Mouse (Mus musculus): Measurements from ENCODE around the gene Rtca. TPM values are rescaled to one million over a fixed set of nuclear protein-coding genes. Genes with fewer than 3 reads are reported as not detected.
A peak's percentile ranks its signal among the peaks of the same experiment; 100 is the strongest.

Gene Rtca
- polyA plus RNA-seq, 1 experiment from 2014 or later, result 110 TPM

DNA sequence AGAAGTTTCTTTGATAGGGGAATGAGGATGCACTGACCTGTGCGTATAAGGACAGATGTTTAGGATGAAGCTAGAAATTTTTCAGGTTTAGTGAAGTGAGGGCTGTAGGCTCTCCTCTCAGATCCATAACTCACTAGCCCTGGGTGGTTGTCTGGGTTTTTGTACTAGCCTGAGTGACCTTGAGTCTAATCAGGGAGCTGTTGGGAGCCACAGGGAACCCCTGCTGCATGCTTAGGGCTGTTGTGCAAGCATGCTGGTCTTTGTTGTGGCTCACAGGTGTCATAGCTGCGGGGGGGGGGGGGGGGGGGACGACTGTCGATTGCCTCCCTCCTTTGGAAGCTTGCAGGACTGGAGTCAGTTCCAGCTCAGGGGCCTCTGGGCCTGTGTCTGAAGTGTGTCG, 21.7 kb upstream of the Rtca start:
- no peak for DNase-seq (ENCODE audit: low spot score)
- H3K36me3 ChIP-seq (replicated peaks; ENCODE audit: control insufficient read depth, insufficient read depth, low read depth, low read length), result no peaks in the 10 kb centered on the region
- ATAC-seq (replicated peaks; ENCODE audit: insufficient number of reproducible peaks, low FRiP score, low TSS enrichment, low read depth), result no peak
- WGBS, result 79% methylated on average over 2 of the region's 5 CpGs
- H3K4me1 ChIP-seq (ENCODE audit: control insufficient read depth, insufficient read depth, low read length), result no peaks in the 10 kb centered on the region
- no peak overlapping the region for H3K27ac ChIP-seq (replicated peaks; ENCODE audit: low read depth, low read length)
- no peak overlapping the region for H3K4me3 ChIP-seq (ENCODE audit: low read depth, low read length)
- H3K9ac ChIP-seq (replicated peaks; ENCODE audit: low read length), result no peak overlapping the region
- no peaks in the 10 kb centered on the region for H3K9me3 ChIP-seq (replicated peaks; ENCODE audit: control insufficient read depth, low read length)
- H3K4me2 ChIP-seq (ENCODE audit: low read depth, low read length), result no peak overlapping the region
- H3K27me3 ChIP-seq (ENCODE audit: control insufficient read depth, insufficient read depth, low read length), result no peaks in the 10 kb centered on the region

DNA sequence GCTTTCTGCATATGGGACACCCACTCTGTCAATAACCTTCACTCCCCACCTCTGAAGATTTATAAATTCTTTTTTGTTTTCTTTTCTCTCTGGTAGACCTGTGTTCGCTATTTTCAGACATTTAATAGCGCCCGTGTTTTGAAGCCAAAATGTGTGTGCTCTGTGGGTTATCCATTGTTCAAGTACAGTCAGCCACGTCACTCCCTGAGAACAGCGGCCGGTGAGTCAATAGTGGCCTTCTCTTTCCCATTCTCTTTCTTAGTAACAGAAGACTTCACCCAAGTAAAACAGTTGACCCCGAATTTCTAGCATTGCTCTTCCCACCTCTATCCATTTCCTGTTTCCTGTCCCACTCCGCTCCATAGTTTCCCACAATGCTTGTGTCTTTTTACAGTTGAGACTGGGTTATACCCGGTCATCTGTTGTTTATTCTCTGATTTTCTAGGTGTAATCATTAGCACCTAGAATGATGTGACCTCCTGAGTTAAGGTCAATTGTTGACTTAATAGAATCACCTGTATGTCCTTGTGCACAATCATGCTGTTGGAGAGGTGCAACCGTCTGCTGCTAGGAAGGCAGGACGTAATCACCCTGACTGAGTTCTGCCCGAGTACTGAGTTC, 12.2 kb upstream of the Rtca start:
- H3K4me3 ChIP-seq (ENCODE audit: low read depth, low read length), result no peak overlapping the region
- 89% methylated on average over 12 of the region's 12 CpGs for WGBS
- H3K36me3 ChIP-seq (replicated peaks; ENCODE audit: control insufficient read depth, insufficient read depth, low read depth, low read length), result no peaks in the 10 kb centered on the region
- H3K27ac ChIP-seq (replicated peaks; ENCODE audit: low read depth, low read length), result no peak overlapping the region
- H3K9ac ChIP-seq (replicated peaks; ENCODE audit: low read length), result no peak overlapping the region
- H3K4me2 ChIP-seq (ENCODE audit: low read depth, low read length), result no peak overlapping the region
- H3K4me1 ChIP-seq (ENCODE audit: control insufficient read depth, insufficient read depth, low read length), result no peaks in the 10 kb centered on the region
- no peak for ATAC-seq (replicated peaks; ENCODE audit: insufficient number of reproducible peaks, low FRiP score, low TSS enrichment, low read depth)
- H3K27me3 ChIP-seq (ENCODE audit: control insufficient read depth, insufficient read depth, low read length), result no peaks in the 10 kb centered on the region
- H3K9me3 ChIP-seq (replicated peaks; ENCODE audit: control insufficient read depth, low read length), result no peaks in the 10 kb centered on the region
- no peak for DNase-seq (ENCODE audit: low spot score)

DNA sequence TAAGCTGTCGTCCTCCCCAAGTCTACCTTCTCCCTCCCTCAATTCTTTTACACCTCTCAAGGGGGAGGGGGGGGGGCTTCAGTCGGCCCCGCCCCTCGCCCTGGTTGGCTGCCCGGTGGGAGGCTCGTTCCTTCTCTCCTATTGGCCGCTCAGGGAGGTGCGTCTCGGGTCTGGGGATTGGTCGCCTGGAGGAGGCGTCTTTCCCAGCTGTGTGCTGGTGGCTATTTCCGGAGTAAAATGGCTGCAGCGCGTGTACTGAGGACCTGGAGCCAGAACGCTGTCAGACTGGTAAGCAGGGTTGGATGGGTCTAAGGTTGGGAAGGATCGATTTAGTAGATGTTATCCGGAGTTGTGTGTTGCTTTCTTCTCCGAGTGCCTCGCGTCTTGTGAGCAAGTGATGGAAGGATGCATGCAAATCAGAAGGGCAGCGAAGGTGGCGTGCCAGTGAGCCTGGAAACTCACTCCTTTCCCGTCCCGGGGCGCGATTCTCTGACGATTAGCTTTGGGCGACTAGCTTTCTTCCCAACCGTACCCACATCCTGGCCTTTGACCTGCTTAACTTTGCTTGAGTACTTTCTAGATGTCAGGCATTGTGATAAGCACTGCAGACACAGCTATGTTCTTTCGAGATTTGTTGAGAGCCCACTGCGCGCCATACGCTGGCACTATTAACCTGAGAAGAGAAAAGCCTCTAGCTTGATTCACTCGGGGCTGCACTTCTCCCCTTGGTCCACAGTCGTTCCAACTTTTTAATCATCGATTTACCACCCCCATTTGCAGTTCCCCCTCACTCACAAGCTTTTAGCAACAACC, 5.1 kb upstream of the Rtca start, which contains the start of gene Dbt:
Gene Dbt, plus strand, starts transcription at position 167 of the 813 bp plus-strand sequence.
- WGBS, result under 1% methylated on average over 36 of the region's 36 CpGs
- ATAC-seq (replicated peaks; ENCODE audit: insufficient number of reproducible peaks, low FRiP score, low TSS enrichment, low read depth) (peak; percentile 93), DNase-seq (ENCODE audit: low spot score) (peak; percentile 93)
- H3K36me3 ChIP-seq (replicated peaks; ENCODE audit: control insufficient read depth, insufficient read depth, low read depth, low read length), result no peaks in the 10 kb centered on the region
- peak within 1 kb of the TSS; percentile 60 for H3K4me2 ChIP-seq (ENCODE audit: low read depth, low read length)
- no peaks in the 10 kb centered on the region for H3K27me3 ChIP-seq (ENCODE audit: control insufficient read depth, insufficient read depth, low read length)
- peak within 1 kb of the TSS; percentile 67 for H3K4me3 ChIP-seq (ENCODE audit: low read depth, low read length)
- H3K9ac ChIP-seq (replicated peaks; ENCODE audit: low read length), result peak within 1 kb of the TSS; percentile 62
- H3K27ac ChIP-seq (replicated peaks; ENCODE audit: low read depth, low read length), result no peak within 1 kb of the TSS
- H3K4me1 ChIP-seq (ENCODE audit: control insufficient read depth, insufficient read depth, low read length), result no peaks in the 10 kb centered on the region; the same call in 1 of the 2 replicates
- H3K9me3 ChIP-seq (replicated peaks; ENCODE audit: control insufficient read depth, low read length), result no peaks in the 10 kb centered on the region

DNA sequence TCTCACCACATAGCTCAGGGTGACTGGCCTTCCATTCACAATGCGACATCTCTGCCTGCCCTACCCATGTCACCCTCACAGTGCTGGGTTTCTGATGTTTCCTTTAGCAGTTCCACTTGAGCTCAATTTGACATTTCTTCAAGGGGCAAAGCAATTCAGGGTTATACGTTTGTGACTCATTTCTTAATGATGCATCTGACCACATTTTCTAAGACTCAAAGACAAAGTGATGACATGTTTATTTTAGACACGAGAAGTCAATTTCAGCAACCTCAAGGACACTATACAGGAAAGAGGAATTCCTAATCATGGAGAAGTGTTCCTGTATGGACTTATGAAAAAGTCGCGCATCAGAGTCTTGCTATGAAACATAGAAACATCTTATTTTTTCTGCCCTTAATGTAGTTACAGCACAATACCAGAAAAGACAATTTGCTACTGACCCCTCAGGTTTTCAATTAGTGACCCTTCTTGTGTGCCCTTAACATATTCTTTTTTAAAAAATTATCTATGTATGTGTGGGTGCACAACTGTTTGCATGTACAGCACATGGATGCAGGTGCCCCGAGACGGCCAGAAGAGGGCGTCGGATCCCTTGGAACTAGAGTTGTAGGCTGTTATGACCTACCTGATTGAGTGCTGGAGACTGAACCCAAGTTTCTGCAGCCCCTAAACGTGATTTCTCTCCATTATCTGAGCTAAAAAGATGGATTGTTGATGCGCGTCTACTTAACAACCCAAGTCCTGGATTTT, 4.3 kb upstream of the Rtca start:
- no peak overlapping the region for H3K9ac ChIP-seq (replicated peaks; ENCODE audit: low read length)
- no peaks in the 10 kb centered on the region for H3K36me3 ChIP-seq (replicated peaks; ENCODE audit: control insufficient read depth, insufficient read depth, low read depth, low read length)
- no peak overlapping the region for H3K27ac ChIP-seq (replicated peaks; ENCODE audit: low read depth, low read length)
- DNase-seq (ENCODE audit: low spot score), result no peak
- no peaks in the 10 kb centered on the region; the same call in 1 of the 2 replicates for H3K4me1 ChIP-seq (ENCODE audit: control insufficient read depth, insufficient read depth, low read length)
- H3K4me3 ChIP-seq (ENCODE audit: low read depth, low read length), result peak overlapping the region; percentile 67
- H3K9me3 ChIP-seq (replicated peaks; ENCODE audit: control insufficient read depth, low read length), result no peaks in the 10 kb centered on the region
- H3K4me2 ChIP-seq (ENCODE audit: low read depth, low read length), result peak overlapping the region; percentile 60
- ATAC-seq (replicated peaks; ENCODE audit: insufficient number of reproducible peaks, low FRiP score, low TSS enrichment, low read depth), result 0 out of 2 replicates have a peak, but pooled peaks have one; percentile 2
- 45% methylated on average over 12 of the region's 12 CpGs for WGBS
- H3K27me3 ChIP-seq (ENCODE audit: control insufficient read depth, insufficient read depth, low read length), result no peaks in the 10 kb centered on the region

DNA sequence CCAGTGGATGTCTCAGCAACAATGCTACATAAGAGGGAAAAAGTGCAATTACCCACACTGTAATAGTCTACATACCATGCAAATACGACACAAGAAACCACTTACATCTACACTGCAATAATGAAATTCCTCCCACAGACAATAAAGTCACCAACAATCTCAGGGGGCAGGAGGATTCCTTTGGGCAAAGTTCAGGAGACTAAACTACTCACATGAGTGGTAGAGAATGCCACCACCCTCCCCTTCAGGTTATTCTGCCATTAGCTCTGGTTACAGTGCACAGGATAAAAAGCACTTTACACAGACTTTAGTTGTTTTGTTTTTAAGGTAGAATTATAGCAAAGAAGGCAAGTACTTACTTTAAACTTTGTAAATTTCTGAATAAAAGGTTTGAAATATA, 12.3 kb downstream of the Rtca start:
- no peak overlapping the region for H3K9ac ChIP-seq (replicated peaks; ENCODE audit: low read length)
- 88% methylated on average over 1 of the region's 1 CpGs for WGBS
- H3K9me3 ChIP-seq (replicated peaks; ENCODE audit: control insufficient read depth, low read length), result no peaks in the 10 kb centered on the region
- ATAC-seq (replicated peaks; ENCODE audit: insufficient number of reproducible peaks, low FRiP score, low TSS enrichment, low read depth) (no peak), DNase-seq (ENCODE audit: low spot score) (no peak)
- no peaks in the 10 kb centered on the region for H3K27me3 ChIP-seq (ENCODE audit: control insufficient read depth, insufficient read depth, low read length)
- no peak overlapping the region for H3K4me2 ChIP-seq (ENCODE audit: low read depth, low read length)
- H3K27ac ChIP-seq (replicated peaks; ENCODE audit: low read depth, low read length), result no peak overlapping the region
- peaks cover 10% of the 10 kb centered on the region for H3K36me3 ChIP-seq (replicated peaks; ENCODE audit: control insufficient read depth, insufficient read depth, low read depth, low read length)
- no peak overlapping the region for H3K4me3 ChIP-seq (ENCODE audit: low read depth, low read length)
- no peaks in the 10 kb centered on the region for H3K4me1 ChIP-seq (ENCODE audit: control insufficient read depth, insufficient read depth, low read length)

DNA sequence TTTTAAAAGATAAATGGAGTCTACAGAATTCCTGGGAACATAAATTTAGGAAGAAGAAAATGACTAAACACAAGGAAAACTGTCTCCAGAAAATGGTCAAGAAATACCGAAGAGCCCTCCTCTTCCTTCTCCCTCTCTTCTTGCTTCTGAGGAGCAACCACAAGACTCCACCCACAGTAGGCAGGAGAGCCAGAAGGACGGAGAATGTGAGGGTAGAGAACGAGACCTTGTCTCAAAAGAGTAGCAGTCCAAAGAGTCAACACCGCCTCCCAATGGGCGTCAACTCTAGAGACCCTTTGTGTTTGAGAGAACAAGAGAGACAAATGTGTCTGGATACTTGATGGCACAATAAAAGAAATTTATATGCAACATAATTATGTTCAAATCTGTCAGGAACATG, 14.3 kb downstream of the Rtca start:
- ATAC-seq (replicated peaks; ENCODE audit: insufficient number of reproducible peaks, low FRiP score, low TSS enrichment, low read depth) (no peak), DNase-seq (ENCODE audit: low spot score) (no peak)
- H3K4me1 ChIP-seq (ENCODE audit: control insufficient read depth, insufficient read depth, low read length), result no peaks in the 10 kb centered on the region
- H3K27ac ChIP-seq (replicated peaks; ENCODE audit: low read depth, low read length), result no peak overlapping the region
- H3K9ac ChIP-seq (replicated peaks; ENCODE audit: low read length), result no peak overlapping the region
- no peak overlapping the region for H3K4me2 ChIP-seq (ENCODE audit: low read depth, low read length)
- WGBS, result 74% methylated on average over 5 of the region's 5 CpGs
- H3K36me3 ChIP-seq (replicated peaks; ENCODE audit: control insufficient read depth, insufficient read depth, low read depth, low read length), result peaks cover 12% of the 10 kb centered on the region
- no peaks in the 10 kb centered on the region for H3K27me3 ChIP-seq (ENCODE audit: control insufficient read depth, insufficient read depth, low read length)
- H3K9me3 ChIP-seq (replicated peaks; ENCODE audit: control insufficient read depth, low read length), result no peaks in the 10 kb centered on the region
- H3K4me3 ChIP-seq (ENCODE audit: low read depth, low read length), result no peak overlapping the region

DNA sequence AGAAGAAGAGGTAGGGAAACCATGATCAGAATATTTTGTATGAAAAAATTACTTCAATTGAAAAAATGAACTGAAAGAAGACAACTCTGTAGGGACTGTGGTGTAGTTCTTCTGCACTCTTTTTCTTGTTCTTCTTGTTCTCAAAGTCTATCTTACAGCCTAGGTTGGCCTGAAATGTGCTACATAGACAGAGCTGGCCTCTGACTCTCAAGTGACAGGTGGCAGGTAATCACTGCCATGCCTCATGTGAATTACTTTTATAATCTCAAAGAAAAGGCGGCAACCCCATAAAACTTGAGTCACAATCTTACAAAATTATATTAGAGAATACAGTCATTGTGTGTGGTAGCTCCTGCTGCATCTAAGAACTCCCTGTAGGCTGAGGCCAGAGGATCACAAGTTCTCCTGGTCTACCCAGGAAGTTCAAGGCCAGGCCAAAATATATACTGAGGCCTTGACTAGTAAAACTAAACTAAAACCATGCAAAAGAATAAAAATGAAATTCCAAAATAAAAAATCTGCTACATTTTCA, 16.0 kb downstream of the Rtca start:
- DNase-seq (ENCODE audit: low spot score) (no peak), ATAC-seq (replicated peaks; ENCODE audit: insufficient number of reproducible peaks, low FRiP score, low TSS enrichment, low read depth) (no peak)
- no peaks in the 10 kb centered on the region for H3K27me3 ChIP-seq (ENCODE audit: control insufficient read depth, insufficient read depth, low read length)
- WGBS, result 92% methylated on average over 1 of the region's 1 CpGs
- no peak overlapping the region for H3K4me3 ChIP-seq (ENCODE audit: low read depth, low read length)
- H3K36me3 ChIP-seq (replicated peaks; ENCODE audit: control insufficient read depth, insufficient read depth, low read depth, low read length), result peaks cover 13% of the 10 kb centered on the region
- H3K9ac ChIP-seq (replicated peaks; ENCODE audit: low read length), result no peak overlapping the region
- no peak overlapping the region for H3K27ac ChIP-seq (replicated peaks; ENCODE audit: low read depth, low read length)
- H3K4me1 ChIP-seq (ENCODE audit: control insufficient read depth, insufficient read depth, low read length), result no peaks in the 10 kb centered on the region
- no peaks in the 10 kb centered on the region for H3K9me3 ChIP-seq (replicated peaks; ENCODE audit: control insufficient read depth, low read length)
- no peak overlapping the region for H3K4me2 ChIP-seq (ENCODE audit: low read depth, low read length)
